Mouse (Mus musculus) ES-Bruce4 (cell line): ENCODE measurements around the gene Dap. TPM values are rescaled to one million over a fixed set of nuclear protein-coding genes. Genes with fewer than 3 reads are reported as not detected.
A peak's percentile ranks its signal among the peaks of the same experiment; 100 is the strongest.

Experiments used
- H3K27ac ChIP-seq: 2 replicates; pipeline ENCODE4 v1.5.1; 2012; ENCODE audit warnings: low read length, inconsistent platforms; ENCODE audit not compliant: insufficient read depth
- H3K27me3 ChIP-seq: 2 replicates; pipeline ENCODE4 v1.6.1; 2012; ENCODE audit warnings: mild to moderate bottlenecking, low read length, inconsistent platforms; ENCODE audit not compliant: control insufficient read depth, poor library complexity, insufficient read depth, severe bottlenecking
- H3K36me3 ChIP-seq: 2 replicates; pipeline ENCODE4 v1.6.1; 2012; ENCODE audit warnings: inconsistent platforms, mild to moderate bottlenecking, low read length, moderate library complexity; ENCODE audit not compliant: control insufficient read depth, poor library complexity, insufficient read depth, severe bottlenecking
- H3K4me1 ChIP-seq: one replicate; pipeline ENCODE4 v1.8.1; 2011; ENCODE audit warnings: low read length; ENCODE audit not compliant: control insufficient read depth, insufficient read depth
- H3K4me3 ChIP-seq: 2 replicates; pipeline ENCODE4 v1.5.1; 2011; ENCODE audit warnings: low read depth, mild to moderate bottlenecking, low read length
- H3K9ac ChIP-seq: 2 replicates; pipeline ENCODE4 v1.6.1; 2012; ENCODE audit warnings: low read depth, mild to moderate bottlenecking, inconsistent platforms; ENCODE audit not compliant: poor library complexity, severe bottlenecking
- H3K9me3 ChIP-seq: replicated peaks from 2 replicates; pipeline ENCODE4 v1.6.1; 2012; ENCODE audit warnings: mild to moderate bottlenecking, low read length, inconsistent platforms; ENCODE audit not compliant: control insufficient read depth, poor library complexity, insufficient read depth, severe bottlenecking
- CTCF ChIP-seq: IDR thresholded peaks from one replicate; pipeline ENCODE4 v1.8.1; 2011; ENCODE audit warnings: low read depth, low read length
- EP300 ChIP-seq: IDR thresholded peaks from 2 replicates; pipeline ENCODE4 v1.6.1; 2011; ENCODE audit warnings: low read depth, low read length; ENCODE audit not compliant: insufficient read depth
- POLR2A ChIP-seq: IDR thresholded peaks from one replicate; pipeline ENCODE4 v1.8.1; 2011; ENCODE audit warnings: low read length; ENCODE audit not compliant: insufficient read depth
- polyA plus RNA-seq: library from polyadenylated mRNA; stranded (reverse); fragments of >200 nt; gene quantifications from 2 replicates; pipeline ENCODE4 v1.2.4, GENCODE M21; 2011; ENCODE audit warnings: low read depth; ENCODE audit not compliant: missing spikeins, insufficient read depth, insufficient read length

The Dap gene
- polyA plus RNA-seq, 1 experiment: 22.7 TPM

DNA sequence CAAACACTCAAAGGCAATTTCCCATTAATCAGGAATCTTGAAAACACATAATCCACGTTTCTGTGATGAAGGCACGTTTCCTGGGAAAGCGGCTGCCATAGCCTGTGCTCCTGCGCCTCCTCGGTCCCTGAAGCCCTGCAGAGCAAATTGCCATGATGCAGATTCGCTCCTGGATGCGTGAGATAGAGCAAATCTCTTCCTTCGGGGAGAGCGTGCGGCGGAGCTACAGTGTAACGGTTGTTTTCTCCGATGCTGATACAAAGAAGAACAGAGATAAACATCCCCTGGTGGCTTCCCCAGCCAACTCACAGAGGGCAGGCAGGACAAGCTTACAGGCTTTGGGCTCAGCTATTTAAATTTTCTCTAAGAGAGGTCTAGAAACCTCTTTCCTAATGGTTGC, 57.7 kb downstream of the Dap start:
- Histone ChIP-seq H3K27ac (no peak overlapping the region), H3K9ac (no peak overlapping the region), H3K4me3 (no peak overlapping the region), H3K36me3 (no peaks in the 10 kb centered on the region), H3K9me3 (no peaks in the 10 kb centered on the region), H3K4me1 (peaks cover 3% of the 10 kb centered on the region), H3K27me3 (no peaks in the 10 kb centered on the region)
- TF ChIP-seq EP300: no peak
- TF ChIP-seq CTCF: no peak
- no peak for TF ChIP-seq POLR2A

DNA sequence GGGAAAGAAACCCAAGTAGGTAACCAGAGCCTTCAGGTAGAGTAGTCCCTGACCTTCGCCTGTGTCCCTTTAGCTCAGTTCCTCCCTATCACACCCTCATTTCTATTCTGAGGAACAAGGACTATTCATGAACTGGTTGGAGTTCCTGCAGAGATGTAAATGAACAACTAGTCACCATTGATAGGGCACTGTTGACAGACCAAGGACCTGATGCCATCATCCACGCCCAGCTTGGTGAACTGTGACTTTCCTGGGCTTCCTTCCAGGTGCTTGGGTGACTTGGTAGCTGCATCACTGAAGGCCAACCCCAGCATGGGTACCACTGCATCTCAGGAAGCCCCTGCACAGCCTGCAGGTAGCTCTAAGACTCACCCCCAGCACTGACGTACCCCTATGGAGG, 58.2 kb downstream of the Dap start:
- H3K9me3 ChIP-seq: no peaks in the 10 kb centered on the region
- no peaks in the 10 kb centered on the region for H3K36me3 ChIP-seq
- H3K27me3 ChIP-seq: no peaks in the 10 kb centered on the region
- no peak overlapping the region for H3K4me3 ChIP-seq
- no peak overlapping the region for H3K9ac ChIP-seq
- H3K4me1 ChIP-seq: peaks cover 3% of the 10 kb centered on the region
- H3K27ac ChIP-seq: no peak overlapping the region
- TF ChIP-seq CTCF (no peak), POLR2A (no peak), EP300 (no peak)

DNA sequence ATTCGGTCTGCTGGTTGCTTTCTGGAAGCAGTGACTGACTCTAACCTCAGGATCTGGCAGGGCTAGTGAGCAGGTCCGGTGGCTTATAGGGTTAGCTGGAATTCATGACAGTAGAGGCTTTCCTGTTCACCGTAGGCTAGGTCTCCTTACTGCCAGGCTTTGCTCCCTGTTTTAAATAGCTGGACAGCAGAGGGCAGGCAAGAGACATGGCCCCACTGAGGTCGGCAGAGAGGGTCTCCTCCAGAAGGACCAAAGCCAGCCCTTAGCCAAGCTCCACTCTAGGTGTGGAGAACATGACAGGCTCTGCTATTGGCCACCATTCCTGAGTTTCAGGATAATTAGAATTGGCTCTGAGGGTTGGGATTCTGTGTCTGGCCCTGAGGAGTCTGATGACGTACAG, 60.0 kb downstream of the Dap start:
- no peaks in the 10 kb centered on the region for H3K36me3 ChIP-seq
- H3K9me3 ChIP-seq: no peaks in the 10 kb centered on the region
- H3K4me1 ChIP-seq: peaks cover 3% of the 10 kb centered on the region
- H3K4me3 ChIP-seq: no peak overlapping the region
- no peak overlapping the region for H3K9ac ChIP-seq
- H3K27me3 ChIP-seq: no peaks in the 10 kb centered on the region
- no peak overlapping the region for H3K27ac ChIP-seq
- TF ChIP-seq POLR2A: no peak
- TF ChIP-seq CTCF: peak; percentile 61

DNA sequence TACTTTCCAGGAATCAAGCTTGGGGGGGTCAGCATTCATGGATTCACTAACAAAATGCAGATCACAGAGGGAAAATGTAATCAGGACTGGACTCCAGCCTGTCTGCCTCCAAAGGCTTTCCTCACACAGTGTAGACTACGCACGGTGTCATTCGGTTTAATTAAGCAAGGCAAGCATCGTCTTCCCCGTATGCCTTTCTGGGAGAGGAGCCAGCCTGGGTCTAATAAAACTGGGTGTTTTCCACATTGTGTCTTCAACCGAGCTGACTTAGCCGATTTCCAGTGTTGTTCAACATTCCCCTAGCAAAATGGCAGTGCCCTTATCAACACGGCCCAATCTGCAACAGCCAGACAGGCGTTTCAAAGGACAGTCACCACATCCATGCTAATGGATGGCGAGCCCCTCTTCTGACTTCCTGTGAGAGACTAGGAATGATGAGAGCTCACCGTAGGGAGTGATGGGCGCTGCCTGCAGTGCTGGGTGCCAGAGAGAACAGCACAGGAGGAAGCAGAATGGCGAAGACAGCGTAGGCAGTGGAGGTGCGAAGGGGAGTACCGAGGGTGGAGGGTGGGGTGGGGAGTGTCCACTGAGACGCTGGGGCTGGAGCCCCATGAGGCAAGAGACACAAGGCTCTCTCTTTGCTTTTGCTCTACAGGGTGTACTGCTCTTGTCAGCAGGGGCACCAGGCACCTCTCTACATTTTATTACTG, 61.0 kb downstream of the Dap start:
- Histone ChIP-seq H3K27me3 (no peaks in the 10 kb centered on the region), H3K9me3 (no peaks in the 10 kb centered on the region), H3K4me3 (no peak overlapping the region), H3K36me3 (no peaks in the 10 kb centered on the region), H3K9ac (no peak overlapping the region), H3K27ac (no peak overlapping the region), H3K4me1 (peaks cover 3% of the 10 kb centered on the region)
- TF ChIP-seq POLR2A (no peak), EP300 (no peak), CTCF (no peak)

DNA sequence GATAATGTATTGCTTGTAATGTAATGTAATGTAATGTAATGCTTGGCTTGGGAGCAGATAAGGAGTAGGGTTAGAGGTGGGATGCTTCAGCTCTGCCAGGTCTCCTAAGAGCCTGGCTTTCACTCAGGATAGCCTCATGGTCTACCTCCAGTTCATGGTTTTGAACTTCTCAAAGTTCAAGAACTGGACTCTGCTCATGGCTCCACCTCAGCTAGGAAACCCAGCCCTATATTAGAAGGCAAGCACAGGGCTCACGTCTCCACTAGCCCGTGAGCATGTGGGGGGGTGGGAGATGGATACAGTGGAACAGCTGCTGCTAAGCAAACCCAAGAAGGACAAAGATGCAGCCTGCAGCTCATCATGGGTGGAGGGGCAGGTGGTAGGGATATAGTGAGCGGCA, 61.6 kb downstream of the Dap start:
- no peak overlapping the region for H3K4me3 ChIP-seq
- H3K9me3 ChIP-seq: no peaks in the 10 kb centered on the region
- no peaks in the 10 kb centered on the region for H3K36me3 ChIP-seq
- H3K9ac ChIP-seq: no peak overlapping the region
- TF ChIP-seq POLR2A: no peak
- TF ChIP-seq CTCF: no peak
- TF ChIP-seq EP300: no peak
- peaks cover 2% of the 10 kb centered on the region for H3K4me1 ChIP-seq
- no peak overlapping the region for H3K27ac ChIP-seq
- no peaks in the 10 kb centered on the region for H3K27me3 ChIP-seq

DNA sequence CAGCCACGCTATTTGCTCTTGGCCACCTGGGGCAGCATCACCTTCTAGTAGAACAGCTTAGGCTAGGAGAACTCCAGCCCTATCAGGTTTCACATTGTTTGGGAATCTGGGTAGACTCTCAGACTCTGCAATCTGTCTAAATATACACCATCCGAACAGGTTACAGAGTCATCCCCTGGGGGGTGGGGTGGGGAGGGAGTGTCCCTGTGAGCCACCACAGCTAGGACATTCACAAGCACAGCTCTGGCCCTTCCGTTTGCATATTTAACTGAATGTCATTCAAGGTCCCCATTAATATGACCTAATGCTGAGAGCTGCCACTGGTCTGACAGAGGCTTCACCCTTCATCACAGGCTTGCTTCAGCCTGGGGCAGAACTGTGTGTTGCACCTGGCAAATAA, 68.5 kb downstream of the Dap start:
- no peaks in the 10 kb centered on the region for H3K27me3 ChIP-seq
- TF ChIP-seq EP300 (peak; percentile 85), CTCF (no peak), POLR2A (no peak)
- peaks cover 8% of the 10 kb centered on the region for H3K4me1 ChIP-seq
- no peaks in the 10 kb centered on the region for H3K9me3 ChIP-seq
- no peak overlapping the region for H3K4me3 ChIP-seq
- H3K36me3 ChIP-seq: no peaks in the 10 kb centered on the region
- no peak overlapping the region for H3K27ac ChIP-seq
- no peak overlapping the region for H3K9ac ChIP-seq
